Mouse (Mus musculus) CH12.LX (cell line): Measurements from ENCODE around the gene Nub1. TPM values are rescaled to one million over a fixed set of nuclear protein-coding genes. Genes with fewer than 3 reads are reported as not detected.

Experiments
- DNase-seq: peaks from one replicate; pipeline ENCODE4 v3.0.0-alpha.2; 2013; ENCODE audit errors: extremely low read depth
- H3K27ac ChIP-seq: 2 replicates; pipeline ENCODE4 v1.5.1; 2012; ENCODE audit warnings: low read depth, mild to moderate bottlenecking, control low read depth, moderate library complexity; ENCODE audit not compliant: insufficient read depth
- H3K27me3 ChIP-seq: replicated peaks from 2 replicates; pipeline ENCODE3; 2012; ENCODE audit warnings: inconsistent platforms
- H3K36me3 ChIP-seq, 2 experiments: replicated peaks in 1 of 2; 2 replicates each; pipeline versions ENCODE3 to v1.6.1; 2012; ENCODE audit warnings: inconsistent platforms in 1 of 2, low read length in 1 of 2, mild to moderate bottlenecking in 1 of 2, mixed read lengths in 1 of 2, moderate library complexity in 1 of 2; ENCODE audit not compliant: control insufficient read depth in 1 of 2, insufficient read depth in 1 of 2
- H3K4me1 ChIP-seq, 2 experiments: 2 replicates each; pipeline ENCODE4 v1.6.1; 2012; ENCODE audit warnings: inconsistent platforms in 1 of 2, moderate library complexity in 1 of 2; ENCODE audit not compliant: insufficient read depth in 2 of 2, control insufficient read depth in 1 of 2
- H3K4me2 ChIP-seq: 2 replicates; pipeline ENCODE4 v1.6.1; 2012; ENCODE audit warnings: low read depth, mild to moderate bottlenecking, control low read depth; ENCODE audit not compliant: poor library complexity, insufficient read depth, severe bottlenecking
- H3K4me3 ChIP-seq, 3 experiments: fragments of 150-350 bp in 1 of 3; sonication (generic) in 1 of 3; replicated peaks in 1 of 3; 2 replicates each; pipeline versions ENCODE3 to v1.5.1; 2011 to 2012; ENCODE audit warnings: low read depth in 2 of 3, low read length in 2 of 3, mild to moderate bottlenecking in 2 of 3, moderate library complexity in 2 of 3, control low read depth in 1 of 3, improper control_type of control experiment in 1 of 3, inconsistent platforms in 1 of 3, mixed read lengths in 1 of 3; ENCODE audit not compliant: poor library complexity in 1 of 3
- H3K79me2 ChIP-seq: replicated peaks from 2 replicates; pipeline ENCODE4 v1.6.1; 2012; ENCODE audit warnings: mild to moderate bottlenecking, moderate library complexity; ENCODE audit not compliant: control insufficient read depth, poor library complexity, insufficient read depth, severe bottlenecking; ENCODE audit errors: extremely low read depth
- H3K9ac ChIP-seq: 2 replicates; pipeline ENCODE4 v1.6.1; 2012; ENCODE audit warnings: low read depth, mild to moderate bottlenecking, control low read depth, moderate library complexity; ENCODE audit not compliant: insufficient read depth
- H3K9me3 ChIP-seq: replicated peaks from 2 replicates; pipeline ENCODE3; 2012; ENCODE audit warnings: low read length, inconsistent platforms, mixed read lengths
- BHLHE40 ChIP-seq: IDR thresholded peaks from 2 replicates; pipeline ENCODE4 v1.6.1; 2011; ENCODE audit warnings: mild to moderate bottlenecking, low read depth, low read length, improper control_type of control experiment
- CHD1 ChIP-seq: IDR thresholded peaks from 2 replicates; pipeline ENCODE4 v1.6.1; 2012; ENCODE audit warnings: low read depth, low read length, improper control_type of control experiment, inconsistent platforms
- CHD2 ChIP-seq: IDR thresholded peaks from 2 replicates; pipeline ENCODE4 v1.6.1; 2011; ENCODE audit warnings: low read length, improper control_type of control experiment
- CTCF ChIP-seq, 2 experiments: IDR thresholded peaks in 1 of 2; conservative IDR thresholded peaks in 1 of 2; 2 replicates each; pipeline ENCODE4 v1.5.1; 2011 to 2012; ENCODE audit warnings: low read depth in 2 of 2, low read length in 2 of 2, improper control_type of control experiment in 1 of 2, inconsistent platforms in 1 of 2, mild to moderate bottlenecking in 1 of 2, moderate library complexity in 1 of 2
- ELF1 ChIP-seq: IDR thresholded peaks from 2 replicates; pipeline ENCODE4 v1.6.1; 2014; ENCODE audit warnings: low read depth, mild to moderate bottlenecking, inconsistent platforms, low read length, improper control_type of control experiment
- EP300 ChIP-seq: IDR thresholded peaks from 2 replicates; pipeline ENCODE4 v1.6.1; 2011; ENCODE audit warnings: low read length, improper control_type of control experiment
- GABPA ChIP-seq: IDR thresholded peaks from 2 replicates; pipeline ENCODE4 v1.6.1; 2012; ENCODE audit warnings: low read depth, low read length, improper control_type of control experiment, inconsistent platforms; ENCODE audit not compliant: insufficient replicate concordance
- HCFC1 ChIP-seq: IDR thresholded peaks from 2 replicates; pipeline ENCODE4 v1.6.1; 2012; ENCODE audit warnings: low read depth, mild to moderate bottlenecking, inconsistent platforms, low read length, improper control_type of control experiment
- IRF4 ChIP-seq: IDR thresholded peaks from 2 replicates; pipeline ENCODE4 v1.6.1; 2014; ENCODE audit warnings: low read depth, mild to moderate bottlenecking, inconsistent platforms, low read length, improper control_type of control experiment
- JUN ChIP-seq: IDR thresholded peaks from 2 replicates; pipeline ENCODE4 v1.6.1; 2011; ENCODE audit warnings: low read depth, mild to moderate bottlenecking, low read length, improper control_type of control experiment, moderate library complexity; ENCODE audit not compliant: insufficient read depth
- JUND ChIP-seq: conservative IDR thresholded peaks from 2 replicates; pipeline ENCODE4 v1.6.1; 2011; ENCODE audit warnings: low read depth, low read length, improper control_type of control experiment
- KAT2A ChIP-seq: IDR thresholded peaks from 2 replicates; pipeline ENCODE4 v1.6.1; 2012; ENCODE audit warnings: low read length, improper control_type of control experiment, inconsistent platforms; ENCODE audit not compliant: insufficient replicate concordance
- MAFK ChIP-seq: IDR thresholded peaks from 2 replicates; pipeline ENCODE4 v1.6.1; 2011; ENCODE audit warnings: low read length, improper control_type of control experiment; ENCODE audit not compliant: insufficient replicate concordance
- MAZ ChIP-seq: IDR thresholded peaks from 2 replicates; pipeline ENCODE4 v1.6.1; 2012; ENCODE audit warnings: low read depth, mild to moderate bottlenecking, inconsistent platforms, low read length, improper control_type of control experiment, moderate library complexity
- MEF2A ChIP-seq: IDR thresholded peaks from 2 replicates; pipeline ENCODE4 v1.6.1; 2014; ENCODE audit warnings: low read depth, mild to moderate bottlenecking, inconsistent platforms, low read length, improper control_type of control experiment, borderline replicate concordance
- MXI1 ChIP-seq: IDR thresholded peaks from 2 replicates; pipeline ENCODE4 v1.6.1; 2011; ENCODE audit warnings: mild to moderate bottlenecking, low read depth, low read length, improper control_type of control experiment
- MYC ChIP-seq: IDR thresholded peaks from 2 replicates; pipeline ENCODE4 v1.6.1; 2011; ENCODE audit warnings: low read depth, mild to moderate bottlenecking, improper control_type of control experiment, low read length
- NELFE ChIP-seq: IDR thresholded peaks from 2 replicates; pipeline ENCODE4 v1.6.1; 2011; ENCODE audit warnings: low read depth, low read length, improper control_type of control experiment
- NRF1 ChIP-seq: IDR thresholded peaks from 2 replicates; pipeline ENCODE4 v1.6.1; 2014; ENCODE audit warnings: low read depth, mild to moderate bottlenecking, inconsistent platforms, low read length, improper control_type of control experiment, moderate library complexity
- PAX5 ChIP-seq: IDR thresholded peaks from 2 replicates; pipeline ENCODE4 v1.6.1; 2012; ENCODE audit warnings: low read length, inconsistent platforms, mixed read lengths
- POLR2A ChIP-seq: IDR thresholded peaks from 2 replicates; pipeline ENCODE4 v1.6.1; 2011; ENCODE audit warnings: low read depth, mild to moderate bottlenecking, improper control_type of control experiment, low read length
- POLR2AphosphoS2 ChIP-seq: IDR thresholded peaks from 2 replicates; pipeline ENCODE4 v1.6.1; 2011; ENCODE audit warnings: low read depth, low read length, improper control_type of control experiment
- RAD21 ChIP-seq: IDR thresholded peaks from 2 replicates; pipeline ENCODE4 v1.6.1; 2011; ENCODE audit warnings: low read depth, mild to moderate bottlenecking, low read length, improper control_type of control experiment, moderate library complexity
- RCOR1 ChIP-seq: conservative IDR thresholded peaks from 2 replicates; pipeline ENCODE4 v1.6.1; 2012; ENCODE audit warnings: low read depth, mild to moderate bottlenecking, inconsistent platforms, low read length, improper control_type of control experiment
- SIN3A ChIP-seq: IDR thresholded peaks from 2 replicates; pipeline ENCODE4 v1.6.1; 2012; ENCODE audit warnings: low read length, improper control_type of control experiment, inconsistent platforms
- SMC3 ChIP-seq: IDR thresholded peaks from 2 replicates; pipeline ENCODE4 v1.6.1; 2011; ENCODE audit warnings: low read depth, low read length, improper control_type of control experiment
- TBP ChIP-seq: conservative IDR thresholded peaks from 2 replicates; pipeline ENCODE4 v1.6.1; 2011; ENCODE audit warnings: low read depth, low read length, improper control_type of control experiment
- TCF12 ChIP-seq: IDR thresholded peaks from 2 replicates; pipeline ENCODE4 v1.6.1; 2014; ENCODE audit warnings: low read depth, mild to moderate bottlenecking, inconsistent platforms, low read length, improper control_type of control experiment
- UBTF ChIP-seq: IDR thresholded peaks from 2 replicates; pipeline ENCODE4 v1.6.1; 2012; ENCODE audit warnings: low read depth, mild to moderate bottlenecking, inconsistent platforms, low read length, improper control_type of control experiment, moderate library complexity
- USF1 ChIP-seq: IDR thresholded peaks from 2 replicates; pipeline ENCODE4 v1.6.1; 2014; ENCODE audit warnings: low read depth, mild to moderate bottlenecking, inconsistent platforms, low read length, improper control_type of control experiment
- USF2 ChIP-seq: conservative IDR thresholded peaks from 2 replicates; pipeline ENCODE4 v1.6.1; 2011; ENCODE audit warnings: low read depth, low read length, improper control_type of control experiment
- ZC3H11A ChIP-seq: IDR thresholded peaks from 2 replicates; pipeline ENCODE4 v1.6.1; 2012; ENCODE audit warnings: low read depth, mild to moderate bottlenecking, inconsistent platforms, low read length, improper control_type of control experiment
- ZMIZ1 ChIP-seq: IDR thresholded peaks from 2 replicates; pipeline ENCODE4 v1.6.1; 2012; ENCODE audit warnings: low read depth, mild to moderate bottlenecking, inconsistent platforms, low read length, improper control_type of control experiment
- dilution Hi-C: fragments of 300-500 bp; cut with MboI; formaldehyde crosslinking; loops from 2 replicates; pipeline ENCODE4 v1.14.3; 2020; ENCODE audit warnings: low sequenced_read_pairs; ENCODE audit not compliant: extremely low pct_unique_long_range_greater_than_20kb, extremely low pct_ligation_motif_present
- in situ Hi-C: fragments of 300-500 bp; cut with MboI; formaldehyde crosslinking; loops from 3 replicates; pipeline ENCODE4 v1.14.3; 2019; ENCODE audit warnings: low sequenced_read_pairs, low pct_ligation_motif_present, low pct_unique_long_range_greater_than_20kb, mixed read lengths
- polyA plus RNA-seq: library from polyadenylated mRNA; unstranded; fragments of >175 nt; gene quantifications from 2 replicates; pipeline ENCODE4 v1.2.1, GENCODE M21; 2012; ENCODE audit warnings: low read depth; ENCODE audit not compliant: insufficient read length
- total RNA-seq, 2 experiments: library from RNA; depleted of rRNA; stranded (reverse); fragments of 300-350 nt in 1 of 2; fragments of >200 nt in 1 of 2; gene quantifications; 2 replicates each; pipeline ENCODE4 v1.2.3; 2012 to 2014

Gene Nub1
- total and polyA plus RNA-seq, 3 experiments = 58.1 to 83.2 (median 69.3) TPM

- TF ChIP-seq NELFE = 0 out of 2 replicates have a peak, but pooled peaks have one; percentile 38
Measured at GRCm38 (mm10) chr5:24750321-24751304, 65.3 kb downstream of the Nub1 start (continued).

- Histone ChIP-seq H3K4me1 (peaks cover 6 to 36% of the 10 kb centered on the region in 2 experiments), H3K27me3 (no peaks in the 10 kb centered on the region), H3K79me2 (no peaks in the 10 kb centered on the region), H3K9ac (peak overlapping the region; percentile 54), H3K36me3 (no peaks in the 10 kb centered on the region), H3K4me2 (peak overlapping the region; percentile 95), H3K9me3 (no peaks in the 10 kb centered on the region), H3K27ac (peak overlapping the region; percentile 46), H3K4me3 (peak overlapping the region; percentile 51 to 71 (median 60))
- in situ Hi-C loops = no loop called here
- DNase-seq = peak; percentile 88
- dilution Hi-C loops = no loop called here
- TF ChIP-seq SMC3 (no peak), GABPA (no peak), HCFC1 (no peak), TBP (peak; percentile 49; the same call in 1 of the 2 replicates), RAD21 (no peak), MAFK (no peak), ZC3H11A (no peak), EP300 (no peak), NELFE (no peak; the same call in 1 of the 2 replicates), IRF4 (no peak), JUN (no peak), MAZ (no peak), POLR2AphosphoS2 (no peak), MXI1 (no peak; the same call in 1 of the 2 replicates), PAX5 (no peak), JUND (no peak), USF1 (no peak), ELF1 (no peak; the same call in 1 of the 2 replicates), USF2 (no peak), MEF2A (no peak), CTCF (conservative IDR thresholded peaks at IDR 0.05 in 1 of 2, IDR thresholded peaks at IDR 0.05 in 1 of 2; ENCODE audit: low read depth in 2 of 2, low read length in 2 of 2) (no peak), CHD2 (peak; percentile 58), RCOR1 (no peak), TCF12 (peak; percentile 28; the same call in 1 of the 2 replicates), KAT2A (0 out of 2 replicates have a peak, but pooled peaks have one; percentile 25), SIN3A (peak; percentile 50), NRF1 (no peak), CHD1 (no peak), ZMIZ1 (no peak), BHLHE40 (0 out of 2 replicates have a peak, but pooled peaks have one; percentile 13), MYC (0 out of 2 replicates have a peak, but pooled peaks have one; percentile 16), POLR2A (peak; percentile 60), UBTF (no peak)
Measured at GRCm38 (mm10) chr5:24751305-24752174, 66.2 kb downstream of the Nub1 start.
